Comparison of ENCODE assay signal across 9 mouse cellular contexts in genomic region chr17:34295891-34296794, GRCm38 (mm10). TPM values are rescaled to one million over a fixed set of nuclear protein-coding genes. Genes with fewer than 3 reads are reported as not detected.
DNase-seq lines count a peak whose midpoint lies in the region; ATAC-seq lines count a peak whose summit lies in the region.
"Had no signal": no experiment of that assay in that cellular context is flagged by ENCODE, and none has a peak within 500 bp of the region (broad histone marks: within the 10 kb centered on the region; RNA-seq: fewer than 3 reads in every experiment).

No protein-coding gene starts in this region.

- no peaks in the 10 kb centered on the region for H3K9me3 ChIP-seq in forebrain, embryonic 13.5 days (replicated peaks)
- no peaks in the 10 kb centered on the region for H3K9me3 ChIP-seq in hindbrain, embryonic 16.5 days (ENCODE audit: control insufficient read depth, low read length)
- no peaks in the 10 kb centered on the region for H3K9me3 ChIP-seq in midbrain, embryonic 11.5 days (ENCODE audit: control insufficient read depth, low read length)
- no peaks in the 10 kb centered on the region for H3K9me3 ChIP-seq in stomach, embryonic 14.5 days (ENCODE audit: control insufficient read depth, low read depth, low read length)
- H3K9me3 ChIP-seq: liver, embryonic 13.5 days had no signal

- ATAC-seq in forebrain, embryonic 13.5 days: peak; percentile 83
- ATAC-seq in hindbrain, embryonic 16.5 days: peak; percentile 89
- peak; percentile 70; the same call in 1 of the 2 replicates for ATAC-seq in midbrain, embryonic 11.5 days (ENCODE audit: low FRiP score)
- peak; percentile 75; the same call in 1 of the 2 replicates for ATAC-seq in stomach, embryonic 14.5 days (ENCODE audit: insufficient number of reproducible peaks, insufficient read depth, low FRiP score, low read depth)

- peaks cover 7% of the 10 kb centered on the region; the same call in 1 of the 2 replicates for H3K4me1 ChIP-seq in forebrain, embryonic 13.5 days
- H3K4me1 ChIP-seq in hindbrain, embryonic 16.5 days (ENCODE audit: control insufficient read depth, insufficient read depth, low read depth, low read length): no peaks in the 10 kb centered on the region
- no peaks in the 10 kb centered on the region for H3K4me1 ChIP-seq in midbrain, embryonic 11.5 days (ENCODE audit: control insufficient read depth, insufficient read depth, low read length)
- H3K4me1 ChIP-seq in stomach, embryonic 14.5 days (ENCODE audit: control insufficient read depth, insufficient read depth, low read length): no peaks in the 10 kb centered on the region; the same call in 1 of the 2 replicates
- H3K4me1 ChIP-seq: liver, embryonic 13.5 days had no signal

- peak overlapping the region; percentile 31 for H3K4me3 ChIP-seq in forebrain, embryonic 13.5 days
- peak overlapping the region; percentile 46 for H3K4me3 ChIP-seq in hindbrain, embryonic 16.5 days (ENCODE audit: low read length)
- peak overlapping the region; percentile 26 for H3K4me3 ChIP-seq in midbrain, embryonic 11.5 days (ENCODE audit: low read depth, low read length)
- H3K4me3 ChIP-seq in stomach, embryonic 14.5 days (ENCODE audit: low read depth, low read length): peak overlapping the region; percentile 19; the same call in 1 of the 2 replicates
- H3K4me3 ChIP-seq: liver, embryonic 13.5 days had no signal

- no peaks in the 10 kb centered on the region for H3K36me3 ChIP-seq in forebrain, embryonic 13.5 days (ENCODE audit: poor library complexity, severe bottlenecking)
- no peaks in the 10 kb centered on the region for H3K36me3 ChIP-seq in hindbrain, embryonic 16.5 days (ENCODE audit: control insufficient read depth, insufficient read depth, low read length)
- no peaks in the 10 kb centered on the region for H3K36me3 ChIP-seq in midbrain, embryonic 11.5 days (ENCODE audit: control insufficient read depth, insufficient read depth, low read length)
- no peaks in the 10 kb centered on the region for H3K36me3 ChIP-seq in stomach, embryonic 14.5 days (ENCODE audit: control insufficient read depth, insufficient read depth, low read length)
- H3K36me3 ChIP-seq: liver, embryonic 13.5 days had no signal

- peak overlapping the region; percentile 55 for H3K4me2 ChIP-seq in forebrain, embryonic 13.5 days
- H3K4me2 ChIP-seq in hindbrain, embryonic 16.5 days (ENCODE audit: low read length): peak overlapping the region; percentile 63
- H3K4me2 ChIP-seq in midbrain, embryonic 11.5 days: peak overlapping the region; percentile 45
- peak overlapping the region; percentile 41 for H3K4me2 ChIP-seq in stomach, embryonic 14.5 days (replicated peaks; ENCODE audit: low read depth, low read length)
- H3K4me2 ChIP-seq: liver, embryonic 13.5 days had no signal

- intact Hi-C loops in left cerebral cortex, postnatal 25 days (cut with DNase I): no loop called here

- peak; percentile 64 to 87 for DNase-seq in cerebellum, postnatal 10 days
- DNase-seq in cerebellum, adult 11-12 months: no peak
- peak; percentile 49 for DNase-seq in adipocyte (ENCODE audit: low spot score)
- peak; percentile 66 to 84 for DNase-seq in left cerebral cortex, postnatal 25 days (ENCODE audit: low spot score in 2 of 2)
- DNase-seq in midbrain, embryonic 11.5 days (ENCODE audit: low spot score, missing footprints): peak; percentile 96
- DNase-seq: liver, embryonic 13.5 days had no signal

- no peak overlapping the region; the same call in 1 of the 2 replicates for H3K9ac ChIP-seq in forebrain, embryonic 13.5 days
- peak overlapping the region; percentile 61; the same call in 1 of the 2 replicates for H3K9ac ChIP-seq in hindbrain, embryonic 16.5 days (ENCODE audit: low read depth, low read length)
- H3K9ac ChIP-seq in midbrain, embryonic 11.5 days (ENCODE audit: low read length): peak overlapping the region; percentile 53
- H3K9ac ChIP-seq in stomach, embryonic 14.5 days (replicated peaks; ENCODE audit: low read depth, low read length): no peak overlapping the region
- H3K9ac ChIP-seq: liver, embryonic 13.5 days had no signal

- no peak overlapping the region for H3K27ac ChIP-seq in forebrain, embryonic 13.5 days
- peak overlapping the region; percentile 59 for H3K27ac ChIP-seq in hindbrain, embryonic 16.5 days (ENCODE audit: low read depth, low read length)
- H3K27ac ChIP-seq in midbrain, embryonic 11.5 days (ENCODE audit: low read depth, low read length): no peak overlapping the region
- no peak overlapping the region for H3K27ac ChIP-seq in stomach, embryonic 14.5 days (ENCODE audit: low read length)
- H3K27ac ChIP-seq: liver, embryonic 13.5 days had no signal

- WGBS in forebrain, embryonic 13.5 days: 23% methylated on average over 23 of the region's 23 CpGs
- 21% methylated on average over 23 of the region's 23 CpGs for WGBS in hindbrain, embryonic 16.5 days
- 22% methylated on average over 23 of the region's 23 CpGs for WGBS in midbrain, embryonic 11.5 days
- WGBS in stomach, embryonic 14.5 days: 22% methylated on average over 23 of the region's 23 CpGs

- H3K27me3 ChIP-seq in forebrain, embryonic 13.5 days: no peaks in the 10 kb centered on the region
- no peaks in the 10 kb centered on the region for H3K27me3 ChIP-seq in hindbrain, embryonic 16.5 days (replicated peaks; ENCODE audit: control insufficient read depth, insufficient read depth, low read length)
- H3K27me3 ChIP-seq in midbrain, embryonic 11.5 days (ENCODE audit: control insufficient read depth, insufficient read depth, low read length): no peaks in the 10 kb centered on the region
- H3K27me3 ChIP-seq in stomach, embryonic 14.5 days (ENCODE audit: control insufficient read depth, insufficient read depth, low read length): no peaks in the 10 kb centered on the region

RNA-seq across cellular contexts. Expression of gene H2-Aa, which starts 8.5 kb away (rescaled TPM):
- polyA plus RNA-seq in forebrain, embryonic 13.5 days (2015; fragmentation: Nextera tagmentation; extraction: Ambion mirVana): 0.21 TPM in 1 of 2 replicates, not detected in the other
- 0.59 and 0.80 TPM in 2 replicates for polyA plus RNA-seq in hindbrain, embryonic 16.5 days (2015; fragmentation: Nextera tagmentation; extraction: Ambion mirVana)
- 1 to 10 TPM; 1.9 to 2.1 TPM for total RNA-seq in left cerebral cortex, postnatal 25 days (2021)
- not detected in 2 replicates for polyA plus RNA-seq in midbrain, embryonic 11.5 days (2014; fragmentation: Nextera tagmentation; extraction: Ambion mirVana)
- 3.0 and 4.4 TPM in 2 replicates for polyA plus RNA-seq in stomach, embryonic 14.5 days (2014; fragmentation: Nextera tagmentation; extraction: Ambion mirVana)

RNA-seq across cellular contexts. Expression of gene H2-Eb1, which starts 9.5 kb away (rescaled TPM):
- polyA plus RNA-seq in forebrain, embryonic 13.5 days (2015; fragmentation: Nextera tagmentation; extraction: Ambion mirVana): 1.6 TPM in 2 replicates
- 3.5 and 4.3 TPM in 2 replicates for polyA plus RNA-seq in hindbrain, embryonic 16.5 days (2015; fragmentation: Nextera tagmentation; extraction: Ambion mirVana)
- 1 to 10 TPM; 2.9 to 3.4 TPM for total RNA-seq in left cerebral cortex, postnatal 25 days (2021)
- polyA plus RNA-seq in midbrain, embryonic 11.5 days (2014; fragmentation: Nextera tagmentation; extraction: Ambion mirVana): 1.7 TPM in 2 replicates
- polyA plus RNA-seq in stomach, embryonic 14.5 days (2014; fragmentation: Nextera tagmentation; extraction: Ambion mirVana): 2.8 and 2.9 TPM in 2 replicates

RNA-seq across cellular contexts. Expression of gene H2-Eb2, which starts 29.3 kb away (rescaled TPM):
- not detected in 2 replicates for polyA plus RNA-seq in forebrain, embryonic 13.5 days (2015; fragmentation: Nextera tagmentation; extraction: Ambion mirVana)
- polyA plus RNA-seq in hindbrain, embryonic 16.5 days (2015; fragmentation: Nextera tagmentation; extraction: Ambion mirVana): 0.25 and 0.31 TPM in 2 replicates
- not detected for total RNA-seq in left cerebral cortex, postnatal 25 days (2021)
- not detected in 2 replicates for polyA plus RNA-seq in midbrain, embryonic 11.5 days (2014; fragmentation: Nextera tagmentation; extraction: Ambion mirVana)
- not detected in 2 replicates for polyA plus RNA-seq in stomach, embryonic 14.5 days (2014; fragmentation: Nextera tagmentation; extraction: Ambion mirVana)
- polyA plus RNA-seq: liver, embryonic 13.5 days had no signal

RNA-seq across cellular contexts. Expression of gene H2-Ab1, which starts 38.7 kb away (rescaled TPM):
- polyA plus RNA-seq in forebrain, embryonic 13.5 days (2015; fragmentation: Nextera tagmentation; extraction: Ambion mirVana): 1.4 and 1.5 TPM in 2 replicates
- polyA plus RNA-seq in hindbrain, embryonic 16.5 days (2015; fragmentation: Nextera tagmentation; extraction: Ambion mirVana): 1.7 and 2.3 TPM in 2 replicates
- 1 to 10 TPM; 1.8 to 2.7 TPM for total RNA-seq in left cerebral cortex, postnatal 25 days (2021)
- polyA plus RNA-seq in midbrain, embryonic 11.5 days (2014; fragmentation: Nextera tagmentation; extraction: Ambion mirVana): 4.3 and 4.7 TPM in 2 replicates
- polyA plus RNA-seq in stomach, embryonic 14.5 days (2014; fragmentation: Nextera tagmentation; extraction: Ambion mirVana): 9.4 and 12.6 TPM in 2 replicates

RNA-seq across cellular contexts. Expression of gene H2-Ob, which starts 57.4 kb away (rescaled TPM):
- not detected in 2 replicates for polyA plus RNA-seq in forebrain, embryonic 13.5 days (2015; fragmentation: Nextera tagmentation; extraction: Ambion mirVana)
- polyA plus RNA-seq in hindbrain, embryonic 16.5 days (2015; fragmentation: Nextera tagmentation; extraction: Ambion mirVana): 0.16 and 0.33 TPM in 2 replicates
- total RNA-seq in left cerebral cortex, postnatal 25 days (2021): under 1 TPM in 1 of 2 experiments, not detected in 1; 0.23 TPM
- not detected in 2 replicates for polyA plus RNA-seq in midbrain, embryonic 11.5 days (2014; fragmentation: Nextera tagmentation; extraction: Ambion mirVana)
- 0.54 TPM in 1 of 2 replicates, not detected in the other for polyA plus RNA-seq in stomach, embryonic 14.5 days (2014; fragmentation: Nextera tagmentation; extraction: Ambion mirVana)

Comparison
In these comparisons a context has a peak if more than half of its experiments do, and no peak if none do; other contexts are left out.
1. H3K9ac ChIP-seq: peak in hindbrain, embryonic 16.5 days (single experiment) and midbrain, embryonic 11.5 days (single experiment); none in forebrain, embryonic 13.5 days (single experiment) and stomach, embryonic 14.5 days (single experiment).
2. Peak in every context shown above with its lines, with median percentiles within 50 percentile points of each other: ATAC-seq, H3K4me2 ChIP-seq and H3K4me3 ChIP-seq.